Mouse (Mus musculus) heart, embryonic 12.5 days (tissue): ENCODE measurements at regions not wholly inside any gene's neighbourhood (a gene's known extent, or its start where the extent isn't known, plus 50 kb on each side); places are given as distances from the start of the nearest gene placed in this dataset.
A peak's percentile ranks its signal among the peaks of the same experiment; 100 is the strongest.

ENCODE experiments used
- ATAC-seq: fragments of 200-750 bp; cut with Nextera tagmentation; 2 replicates; pipeline ENCODE4 v1.8.0; 2017; ENCODE audit warnings: moderate TSS enrichment, moderate library complexity; ENCODE audit not compliant: insufficient number of reproducible peaks, low FRiP score
- H3K27ac ChIP-seq: fragments of 300-500 bp; sonication (generic); 2 replicates; pipeline ENCODE4 v1.5.1; 2016; ENCODE audit warnings: mild to moderate bottlenecking, moderate library complexity; ENCODE audit not compliant: poor library complexity, severe bottlenecking
- H3K27me3 ChIP-seq: fragments of 300-500 bp; sonication (generic); replicated peaks from 2 replicates; pipeline ENCODE4 v1.6.1; 2016; ENCODE audit warnings: mild to moderate bottlenecking, moderate library complexity
- H3K36me3 ChIP-seq: fragments of 300-500 bp; sonication (generic); 2 replicates; pipeline ENCODE4 v1.6.1; 2016; ENCODE audit warnings: mild to moderate bottlenecking, moderate library complexity
- H3K4me1 ChIP-seq: fragments of 300-500 bp; sonication (generic); replicated peaks from 2 replicates; pipeline ENCODE4 v1.6.1; 2016; ENCODE audit warnings: mild to moderate bottlenecking
- H3K4me2 ChIP-seq: fragments of 300-500 bp; sonication (generic); 2 replicates; pipeline ENCODE4 v1.6.1; 2016; ENCODE audit warnings: mild to moderate bottlenecking, moderate library complexity
- H3K4me3 ChIP-seq: fragments of 300-500 bp; sonication (generic); 2 replicates; pipeline ENCODE4 v1.5.1; 2016; ENCODE audit warnings: mild to moderate bottlenecking
- H3K9ac ChIP-seq: fragments of 300-500 bp; sonication (generic); 2 replicates; pipeline ENCODE4 v1.6.1; 2016; ENCODE audit warnings: mild to moderate bottlenecking, moderate library complexity
- H3K9me3 ChIP-seq: fragments of 300-500 bp; sonication (generic); replicated peaks from 2 replicates; pipeline ENCODE4 v1.6.1; 2016; ENCODE audit warnings: mild to moderate bottlenecking, moderate library complexity
- WGBS: fragments of 180-500 bp; shearing (Covaris S2); methylation state at CpG from one replicate; pipeline ENCODE4 v1.1.7; 2016; 5-methylcytosine and 5-hydroxymethylcytosine counted together

DNA sequence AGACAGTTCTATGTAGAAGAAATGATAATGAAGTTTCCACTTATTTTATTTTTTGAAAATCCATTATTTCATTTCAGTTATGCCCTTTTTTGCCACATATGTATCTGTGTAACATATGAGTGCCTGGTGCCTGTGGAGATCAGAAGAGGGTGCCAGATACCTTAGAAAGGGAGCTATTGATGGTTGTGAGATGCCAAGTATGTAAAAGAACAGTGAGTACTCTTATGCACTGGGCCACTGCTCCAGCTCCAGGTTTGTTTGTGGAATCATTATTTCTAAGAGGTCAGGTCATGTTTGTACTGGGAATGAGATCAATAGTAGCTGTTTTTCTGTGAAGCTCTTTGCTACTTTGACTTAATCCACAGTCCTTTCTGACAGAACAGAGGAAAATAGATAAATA is 68.1 kb downstream of the Cenpw start:
- Histone ChIP-seq H3K4me2 (no peak overlapping the region), H3K27ac (no peak overlapping the region), H3K9me3 (no peaks in the 10 kb centered on the region), H3K4me1 (no peaks in the 10 kb centered on the region), H3K27me3 (no peaks in the 10 kb centered on the region), H3K9ac (no peak overlapping the region), H3K36me3 (no peaks in the 10 kb centered on the region), H3K4me3 (no peak overlapping the region)
- no peak for ATAC-seq

- H3K27me3 ChIP-seq = no peaks in the 10 kb centered on the region
- WGBS = 71% methylated on average over 3 of the region's 3 CpGs
- no peak for ATAC-seq
- H3K4me2 ChIP-seq = no peak overlapping the region
- H3K27ac ChIP-seq = no peak overlapping the region
- no peaks in the 10 kb centered on the region for H3K9me3 ChIP-seq
- no peaks in the 10 kb centered on the region for H3K36me3 ChIP-seq
- H3K9ac ChIP-seq = no peak overlapping the region
- no peak overlapping the region for H3K4me3 ChIP-seq
- no peaks in the 10 kb centered on the region for H3K4me1 ChIP-seq
Measured at GRCm38 (mm10) chr10:30110341-30110740, 90.0 kb downstream of the Cenpw start.

DNA sequence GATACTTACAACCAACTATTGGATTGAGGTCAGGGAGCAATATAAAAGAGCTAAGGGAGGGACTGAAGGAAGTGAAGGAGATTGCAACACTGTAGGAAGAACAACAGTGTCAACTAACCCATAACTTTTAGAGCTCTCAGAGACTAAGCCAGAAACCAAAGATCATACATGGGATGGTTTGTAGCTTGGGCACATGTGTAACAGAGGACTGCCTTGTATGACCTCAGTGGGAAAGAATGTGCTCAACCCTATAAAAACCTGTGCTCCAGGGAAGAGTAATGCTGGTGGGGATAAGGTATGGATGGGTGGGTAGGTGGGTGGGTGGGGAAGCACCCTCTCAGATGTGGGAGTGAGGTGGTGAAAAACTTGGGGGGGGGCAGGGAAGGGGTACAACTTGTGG is 97.9 kb downstream of the Cenpw start:
- Histone ChIP-seq H3K27ac (no peak overlapping the region), H3K4me2 (no peak overlapping the region), H3K9me3 (no peaks in the 10 kb centered on the region), H3K4me1 (no peaks in the 10 kb centered on the region), H3K9ac (no peak overlapping the region), H3K36me3 (no peaks in the 10 kb centered on the region), H3K27me3 (no peaks in the 10 kb centered on the region), H3K4me3 (no peak overlapping the region)
- ATAC-seq = no peak

DNA sequence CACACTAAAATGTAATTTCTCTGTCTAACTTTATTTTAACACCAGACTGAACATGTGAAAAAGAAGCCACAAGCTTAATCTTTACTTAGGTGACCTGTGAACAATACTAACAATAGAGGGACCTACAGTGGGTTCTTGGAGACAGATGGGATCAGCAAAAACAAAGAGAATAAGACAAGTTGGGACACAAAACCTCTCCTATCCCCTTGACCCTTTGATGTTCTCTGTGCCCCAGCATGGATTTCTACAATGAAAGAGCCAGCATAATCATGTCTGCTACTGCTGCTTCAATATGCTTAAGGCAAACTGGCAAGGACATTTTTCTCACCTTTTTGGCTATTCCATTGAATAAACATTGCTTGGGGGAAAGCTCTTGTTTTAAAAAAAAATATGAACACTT is 105.8 kb downstream of the Cenpw start:
- H3K4me3 ChIP-seq = no peak overlapping the region
- no peaks in the 10 kb centered on the region for H3K4me1 ChIP-seq
- no peaks in the 10 kb centered on the region for H3K27me3 ChIP-seq
- ATAC-seq = no peak
- no peak overlapping the region for H3K9ac ChIP-seq
- no peak overlapping the region for H3K27ac ChIP-seq
- H3K4me2 ChIP-seq = no peak overlapping the region
- H3K36me3 ChIP-seq = no peaks in the 10 kb centered on the region
- H3K9me3 ChIP-seq = no peaks in the 10 kb centered on the region

- no peaks in the 10 kb centered on the region for H3K4me1 ChIP-seq
- H3K4me2 ChIP-seq = no peak overlapping the region
- no peak overlapping the region for H3K27ac ChIP-seq
- no peak for ATAC-seq
- WGBS = 5% methylated on average over 1 of the region's 1 CpGs
- no peaks in the 10 kb centered on the region for H3K36me3 ChIP-seq
- H3K4me3 ChIP-seq = no peak overlapping the region
- H3K9me3 ChIP-seq = no peaks in the 10 kb centered on the region
- no peaks in the 10 kb centered on the region for H3K27me3 ChIP-seq
- no peak overlapping the region for H3K9ac ChIP-seq
Measured at GRCm38 (mm10) chr10:30091549-30091948, 108.8 kb downstream of the Cenpw start.

GRCm38 (mm10) chr10:30089406-30089805 is 111.0 kb downstream of the Cenpw start:
- H3K4me2 ChIP-seq = 0 out of 2 replicates have a peak overlapping the region, but pooled peaks have one; percentile 19

GRCm38 (mm10) chr10:30085059-30085458 is 115.3 kb downstream of the Cenpw start:
- Histone ChIP-seq H3K4me2 (no peak overlapping the region), H3K4me3 (no peak overlapping the region), H3K27ac (no peak overlapping the region), H3K4me1 (no peaks in the 10 kb centered on the region), H3K27me3 (no peaks in the 10 kb centered on the region), H3K9me3 (no peaks in the 10 kb centered on the region), H3K36me3 (no peaks in the 10 kb centered on the region), H3K9ac (no peak overlapping the region)
- 83% methylated on average over 5 of the region's 5 CpGs for WGBS
- ATAC-seq = no peak

More at GRCm38 (mm10) chr10:30089406-30089805, 111.0 kb downstream of the Cenpw start:
- Histone ChIP-seq H3K27me3 (no peaks in the 10 kb centered on the region), H3K27ac (no peak overlapping the region), H3K36me3 (no peaks in the 10 kb centered on the region), H3K4me1 (no peaks in the 10 kb centered on the region), H3K9ac (no peak overlapping the region), H3K9me3 (no peaks in the 10 kb centered on the region), H3K4me3 (no peak overlapping the region)
- no peak for ATAC-seq
- 44% methylated on average over 7 of the region's 7 CpGs for WGBS

DNA sequence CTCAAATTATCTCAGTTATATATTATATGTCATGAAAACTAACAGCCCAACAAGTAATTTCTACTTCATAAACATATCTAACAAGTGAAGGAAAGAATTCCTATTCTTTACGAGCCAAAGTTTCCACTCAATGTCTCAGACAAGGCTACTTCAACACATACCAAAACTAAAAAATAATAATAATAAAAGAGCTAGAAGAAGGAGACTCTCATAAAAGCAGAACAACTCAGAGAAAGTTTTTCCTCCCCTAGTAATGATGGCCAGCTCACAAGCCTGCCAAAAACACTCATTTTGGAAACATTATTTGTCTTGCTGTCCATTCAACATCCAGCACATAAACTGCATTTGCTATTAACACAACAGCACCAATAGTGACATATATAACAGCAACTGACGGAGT is 133.7 kb downstream of the Cenpw start:
- Histone ChIP-seq H3K27me3 (no peaks in the 10 kb centered on the region), H3K27ac (no peak overlapping the region), H3K4me2 (no peak overlapping the region), H3K4me3 (no peak overlapping the region), H3K9ac (no peak overlapping the region), H3K36me3 (no peaks in the 10 kb centered on the region), H3K9me3 (no peaks in the 10 kb centered on the region), H3K4me1 (no peaks in the 10 kb centered on the region)
- WGBS = 65% methylated on average over 2 of the region's 2 CpGs
- no peak for ATAC-seq

GRCm38 (mm10) chr10:30030621-30031020 is 169.7 kb downstream of the Cenpw start:
- Histone ChIP-seq H3K4me3 (no peak overlapping the region), H3K27ac (no peak overlapping the region), H3K36me3 (no peaks in the 10 kb centered on the region), H3K9ac (no peak overlapping the region), H3K9me3 (no peaks in the 10 kb centered on the region), H3K27me3 (no peaks in the 10 kb centered on the region), H3K4me2 (no peak overlapping the region), H3K4me1 (no peaks in the 10 kb centered on the region)
- WGBS = 64% methylated on average over 4 of the region's 4 CpGs
- ATAC-seq = no peak

DNA sequence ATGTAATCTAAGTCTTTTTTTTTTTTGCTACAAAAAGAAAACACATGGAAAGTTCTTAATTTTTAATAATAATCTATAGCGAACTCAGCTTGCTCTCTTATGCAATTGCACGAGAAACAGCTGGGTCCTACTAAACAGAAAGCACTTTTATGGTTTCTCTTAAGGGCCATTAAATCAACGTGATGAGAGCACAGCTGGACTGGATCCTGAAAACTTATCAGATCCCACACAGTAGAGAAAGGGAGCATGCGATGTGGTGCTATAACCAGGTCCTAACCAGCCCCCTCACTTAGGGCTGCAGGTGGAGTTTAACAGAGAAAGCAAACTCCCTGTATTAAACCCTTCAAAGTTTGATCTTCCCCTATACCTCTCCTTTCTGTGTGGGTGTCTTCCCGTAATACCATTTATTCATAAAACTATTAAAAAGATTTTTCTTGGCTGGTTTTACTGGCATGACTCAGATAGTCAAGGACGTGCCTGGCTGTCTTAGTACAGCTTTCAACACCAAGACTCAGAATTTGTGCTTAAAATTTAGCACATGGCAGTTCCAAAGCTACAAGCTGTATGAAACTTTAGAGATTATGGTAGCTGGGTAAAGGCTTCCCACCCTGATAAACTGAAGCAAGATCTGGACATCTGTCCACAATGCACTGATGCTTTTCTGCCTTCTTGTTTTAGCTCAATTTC is 197.3 kb downstream of the Cenpw start:
- Histone ChIP-seq H3K27ac (no peak overlapping the region), H3K36me3 (no peaks in the 10 kb centered on the region), H3K27me3 (no peaks in the 10 kb centered on the region), H3K4me2 (no peak overlapping the region), H3K9me3 (no peaks in the 10 kb centered on the region), H3K9ac (no peak overlapping the region), H3K4me1 (no peaks in the 10 kb centered on the region), H3K4me3 (no peak overlapping the region)
- 64% methylated on average over 6 of the region's 6 CpGs for WGBS
- no peak for ATAC-seq

- no peaks in the 10 kb centered on the region for H3K27me3 ChIP-seq
- H3K36me3 ChIP-seq = no peaks in the 10 kb centered on the region
- H3K9me3 ChIP-seq = no peaks in the 10 kb centered on the region
- WGBS = 70% methylated on average over 2 of the region's 2 CpGs
- no peak overlapping the region for H3K4me2 ChIP-seq
- no peak overlapping the region for H3K9ac ChIP-seq
- no peak overlapping the region for H3K27ac ChIP-seq
- ATAC-seq = no peak
- no peak overlapping the region for H3K4me3 ChIP-seq
- H3K4me1 ChIP-seq = no peaks in the 10 kb centered on the region
Measured at GRCm38 (mm10) chr10:30000836-30001235, 199.5 kb downstream of the Cenpw start.

DNA sequence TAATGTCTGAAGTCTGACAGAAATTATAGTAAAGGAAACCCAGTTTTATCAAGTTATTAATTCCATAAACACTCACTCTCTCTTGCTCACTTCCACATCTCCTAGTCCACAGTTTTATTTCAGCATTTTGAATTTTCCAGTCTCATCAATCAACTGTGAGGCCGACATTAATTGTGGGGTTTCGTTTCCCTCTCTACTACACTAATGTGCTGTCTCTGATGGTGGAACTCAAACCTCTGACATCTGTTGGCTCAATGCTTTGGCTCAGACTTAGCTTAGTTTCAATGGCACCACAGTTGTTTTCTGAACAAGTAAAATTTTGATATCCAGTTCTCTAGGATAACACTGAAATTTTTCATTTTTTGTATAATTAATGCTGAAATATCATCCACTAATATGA is 218.8 kb downstream of the Cenpw start:
- no peaks in the 10 kb centered on the region for H3K4me1 ChIP-seq
- H3K27ac ChIP-seq = no peak overlapping the region
- no peak overlapping the region for H3K4me2 ChIP-seq
- H3K9ac ChIP-seq = no peak overlapping the region
- no peaks in the 10 kb centered on the region for H3K36me3 ChIP-seq
- no peak for ATAC-seq
- no peaks in the 10 kb centered on the region for H3K9me3 ChIP-seq
- no peak overlapping the region for H3K4me3 ChIP-seq
- WGBS = 77% methylated on average over 2 of the region's 2 CpGs
- H3K27me3 ChIP-seq = no peaks in the 10 kb centered on the region
